Mouse (Mus musculus) heart, postnatal 0 days (tissue): ENCODE measurements around the gene Shh. TPM values are rescaled to one million over a fixed set of nuclear protein-coding genes. Genes with fewer than 3 reads are reported as not detected.

ENCODE experiments used
- ATAC-seq: fragments of 200-750 bp; cut with Nextera tagmentation; 2 replicates; pipeline ENCODE4 v1.8.0; 2017; ENCODE audit warnings: low read depth, moderate number of reproducible peaks, moderate library complexity; ENCODE audit not compliant: insufficient read depth
- DNase-seq: peaks from one replicate; pipeline ENCODE4 v3.0.0-alpha.2; 2016; ENCODE audit warnings: low spot score
- H3K27ac ChIP-seq: fragments of 300-500 bp; sonication (generic); 2 replicates; pipeline ENCODE4 v1.5.1; 2014; ENCODE audit warnings: low read depth, mild to moderate bottlenecking
- H3K27me3 ChIP-seq: fragments of 300-500 bp; sonication (generic); 2 replicates; pipeline ENCODE4 v1.6.1; 2014; ENCODE audit warnings: low read length, mixed read lengths; ENCODE audit not compliant: control insufficient read depth, insufficient read depth
- H3K36me3 ChIP-seq: fragments of 300-500 bp; sonication (generic); replicated peaks from 2 replicates; pipeline ENCODE4 v1.6.1; 2014; ENCODE audit warnings: low read length, mixed read lengths; ENCODE audit not compliant: control insufficient read depth, insufficient read depth
- H3K4me1 ChIP-seq: fragments of 300-500 bp; sonication (generic); 2 replicates; pipeline ENCODE4 v1.6.1; 2014; ENCODE audit warnings: antibody characterized with exemption; ENCODE audit not compliant: control insufficient read depth, insufficient read depth
- H3K4me2 ChIP-seq: fragments of 300-500 bp; sonication (generic); 2 replicates; pipeline ENCODE4 v1.6.1; 2014; ENCODE audit warnings: low read depth, mild to moderate bottlenecking, low read length, moderate library complexity
- H3K4me3 ChIP-seq: fragments of 300-500 bp; sonication (generic); 2 replicates; pipeline ENCODE4 v1.5.1; 2014; ENCODE audit warnings: low read depth, low read length
- H3K9ac ChIP-seq: fragments of 300-500 bp; sonication (generic); replicated peaks from 2 replicates; pipeline ENCODE4 v1.6.1; 2014; ENCODE audit warnings: low read depth, low read length, mixed read lengths
- H3K9me3 ChIP-seq: fragments of 300-500 bp; sonication (generic); replicated peaks from 2 replicates; pipeline ENCODE4 v1.6.1; 2016; ENCODE audit warnings: low read length; ENCODE audit not compliant: control insufficient read depth
- CTCF ChIP-seq: IDR thresholded peaks from 2 replicates; pipeline ENCODE4 v1.5.1; 2016; ENCODE audit warnings: antibody characterized with exemption, control low read depth, low read depth
- EP300 ChIP-seq: IDR thresholded peaks from 2 replicates; pipeline ENCODE4 v1.6.1; 2016; ENCODE audit warnings: antibody characterized with exemption, low read depth
- WGBS: fragments of 180-500 bp; shearing (Covaris S2); extraction: QIAGEN DNeasy Blood & Tissue Kit; methylation state at CpG from one replicate; pipeline ENCODE4 v1.1.7; 2014; 5-methylcytosine and 5-hydroxymethylcytosine counted together
- polyA plus RNA-seq: library from polyadenylated mRNA; unstranded; fragments of >200 nt; fragmentation: Nextera tagmentation; extraction: Ambion mirVana; gene quantifications from 2 replicates; pipeline ENCODE4 v1.2.1, GENCODE M21; 2015
- total RNA-seq: library from RNA; depleted of rRNA; stranded (reverse); fragments of >200 nt; gene quantifications from 2 replicates; pipeline ENCODE4 v1.2.3, GENCODE M21; 2014; ENCODE audit warnings: low replicate concordance

Shh gene
- total and polyA plus RNA-seq, 2 experiments from 2014 or later = 0.38 TPM; not detected in 1

- H3K9me3 ChIP-seq = no peaks in the 10 kb centered on the region
- peak overlapping the region; percentile 27 for H3K4me3 ChIP-seq
- under 1% methylated on average over 15 of the region's 15 CpGs for WGBS
- peak overlapping the region; percentile 38 for H3K4me2 ChIP-seq
- peaks cover 95% of the 10 kb centered on the region for H3K27me3 ChIP-seq
- H3K36me3 ChIP-seq = no peaks in the 10 kb centered on the region
- DNase-seq (no peak), ATAC-seq (no peak)
- H3K27ac ChIP-seq = no peak overlapping the region
- no peak overlapping the region for H3K9ac ChIP-seq
- no peaks in the 10 kb centered on the region for H3K4me1 ChIP-seq
- TF ChIP-seq CTCF (no peak), EP300 (no peak)
These were observed 705 bp downstream of the Shh start for GRCm38 (mm10) chr5:28466351-28466750.

DNA sequence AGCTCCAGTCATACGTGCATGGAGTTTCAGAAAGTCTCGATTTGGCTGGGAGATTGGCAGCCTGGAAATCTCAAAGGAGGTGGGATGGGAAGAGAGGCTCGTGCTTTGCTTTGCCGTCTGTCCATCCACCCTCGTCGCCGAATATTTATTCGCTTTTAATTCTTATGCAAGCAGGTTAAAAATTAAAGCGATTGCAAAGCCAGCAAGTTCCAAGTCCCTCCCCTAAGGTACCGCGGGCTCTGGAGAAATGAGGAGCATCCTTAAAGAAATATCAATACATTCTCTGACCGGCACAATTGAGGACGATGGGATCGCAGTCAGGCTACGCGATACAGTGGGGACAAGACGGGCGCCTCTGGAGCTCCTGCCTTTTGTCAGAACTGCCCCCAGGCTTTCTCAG, 1.5 kb downstream of the Shh start:
- WGBS = under 1% methylated on average over 18 of the region's 18 CpGs
- Histone ChIP-seq H3K4me3 (peak overlapping the region; percentile 44; the same call in 1 of the 2 replicates), H3K9ac (no peak overlapping the region), H3K4me1 (no peaks in the 10 kb centered on the region), H3K27me3 (peaks cover 100% of the 10 kb centered on the region), H3K4me2 (peak overlapping the region; percentile 63; the same call in 1 of the 2 replicates), H3K9me3 (no peaks in the 10 kb centered on the region), H3K27ac (no peak overlapping the region), H3K36me3 (no peaks in the 10 kb centered on the region)
- TF ChIP-seq EP300 (no peak), CTCF (no peak)
- ATAC-seq (no peak), DNase-seq (no peak)

DNA sequence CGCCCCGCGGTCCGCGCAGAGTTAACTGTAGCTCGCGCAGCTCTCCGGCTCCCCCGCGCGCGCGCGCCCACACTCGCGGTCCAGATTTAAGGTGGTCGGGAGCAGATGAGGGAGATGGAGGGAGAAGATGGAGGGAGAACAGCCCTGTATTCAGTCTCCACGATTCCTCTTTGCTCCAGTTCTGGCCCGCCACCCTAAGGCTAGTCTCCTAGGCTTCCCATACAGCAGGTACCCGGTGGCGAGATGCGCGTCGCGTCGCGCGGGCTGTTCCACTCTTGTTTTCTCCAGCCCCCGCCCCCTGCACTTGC, 2.0 kb downstream of the Shh start:
- Histone ChIP-seq H3K27me3 (peaks cover 100% of the 10 kb centered on the region), H3K4me1 (no peaks in the 10 kb centered on the region), H3K4me3 (peak overlapping the region; percentile 44), H3K9me3 (no peaks in the 10 kb centered on the region), H3K27ac (no peak overlapping the region), H3K9ac (no peak overlapping the region), H3K4me2 (peak overlapping the region; percentile 63), H3K36me3 (no peaks in the 10 kb centered on the region)
- WGBS = under 1% methylated on average over 29 of the region's 29 CpGs
- TF ChIP-seq CTCF = no peak
- DNase-seq (no peak), ATAC-seq (no peak)

- Histone ChIP-seq H3K9ac (no peak overlapping the region), H3K27me3 (peaks cover 100% of the 10 kb centered on the region), H3K36me3 (no peaks in the 10 kb centered on the region), H3K4me3 (peak overlapping the region; percentile 44), H3K4me1 (no peaks in the 10 kb centered on the region), H3K27ac (no peak overlapping the region), H3K9me3 (no peaks in the 10 kb centered on the region), H3K4me2 (peak overlapping the region; percentile 63)
- WGBS = under 1% methylated on average over 68 of the region's 76 CpGs
- ATAC-seq (peak; percentile 36; the same call in 1 of the 2 replicates), DNase-seq (no peak)
- no peak for TF ChIP-seq CTCF
- no peak for TF ChIP-seq EP300
These were observed 2.5 kb downstream of the Shh start for GRCm38 (mm10) chr5:28464361-28465098.

DNA sequence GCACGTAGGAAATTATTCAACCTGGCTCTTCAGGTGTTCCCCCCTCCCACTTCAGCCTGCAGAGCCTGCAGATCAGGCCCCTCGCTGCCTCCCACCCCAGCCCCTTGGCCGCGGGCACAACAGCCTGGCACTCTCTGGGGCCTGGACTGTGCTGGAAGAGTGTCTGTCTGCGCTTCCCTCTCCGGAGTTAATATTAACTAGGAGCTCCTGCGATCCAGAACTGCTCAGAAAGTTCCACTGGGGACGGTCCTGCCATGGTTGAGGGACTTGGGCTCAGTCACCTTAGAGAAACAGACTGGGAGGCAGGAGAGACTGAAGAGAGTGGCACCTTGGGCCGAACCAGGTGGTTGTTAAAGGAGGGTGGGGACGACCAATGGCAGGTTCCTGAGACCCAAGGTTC, 3.4 kb downstream of the Shh start:
- Histone ChIP-seq H3K9ac (no peak overlapping the region), H3K4me3 (0 out of 2 replicates have a peak overlapping the region, but pooled peaks have one; percentile 44), H3K27me3 (peaks cover 100% of the 10 kb centered on the region), H3K36me3 (no peaks in the 10 kb centered on the region), H3K9me3 (no peaks in the 10 kb centered on the region), H3K4me1 (no peaks in the 10 kb centered on the region), H3K4me2 (no peak overlapping the region), H3K27ac (no peak overlapping the region)
- TF ChIP-seq CTCF = no peak
- no peak for TF ChIP-seq EP300
- ATAC-seq (no peak), DNase-seq (no peak)
- WGBS = 7% methylated on average over 10 of the region's 10 CpGs
